Mouse (Mus musculus) hindbrain, embryonic 13.5 days (tissue): ENCODE results near the gene Ybx2. TPM values are rescaled to one million over a fixed set of nuclear protein-coding genes. Genes with fewer than 3 reads are reported as not detected.
"Not testable (repeated sequence)": the region's sequence is repeated elsewhere in the genome, so short reads cannot be mapped to it uniquely, and the experiment has no call there.

Experiments
- ATAC-seq: fragments of 200-750 bp; cut with Nextera tagmentation; 2 replicates; pipeline ENCODE4 v1.8.0; 2017; ENCODE audit warnings: moderate TSS enrichment; ENCODE audit not compliant: low FRiP score
- H3K27ac ChIP-seq: fragments of 300-500 bp; sonication (generic); 2 replicates; pipeline ENCODE4 v1.5.1; 2015; ENCODE audit warnings: inconsistent platforms, mild to moderate bottlenecking, moderate library complexity
- H3K27me3 ChIP-seq: fragments of 300-500 bp; sonication (generic); 2 replicates; pipeline ENCODE4 v1.6.1; 2015; ENCODE audit warnings: mild to moderate bottlenecking, inconsistent platforms
- H3K36me3 ChIP-seq: fragments of 300-500 bp; sonication (generic); 2 replicates; pipeline ENCODE4 v1.6.1; 2015; ENCODE audit warnings: mild to moderate bottlenecking, inconsistent platforms
- H3K4me1 ChIP-seq: fragments of 300-500 bp; sonication (generic); replicated peaks from 2 replicates; pipeline ENCODE4 v1.6.1; 2015; ENCODE audit warnings: inconsistent platforms
- H3K4me2 ChIP-seq: fragments of 300-500 bp; sonication (generic); 2 replicates; pipeline ENCODE4 v1.6.1; 2015; ENCODE audit warnings: inconsistent platforms, mild to moderate bottlenecking, moderate library complexity
- H3K4me3 ChIP-seq: fragments of 300-500 bp; sonication (generic); 2 replicates; pipeline ENCODE4 v1.5.1; 2015; ENCODE audit warnings: mild to moderate bottlenecking, inconsistent platforms
- H3K9ac ChIP-seq: fragments of 300-500 bp; sonication (generic); 2 replicates; pipeline ENCODE4 v1.6.1; 2015; ENCODE audit warnings: mild to moderate bottlenecking, inconsistent platforms
- H3K9me3 ChIP-seq: fragments of 300-500 bp; sonication (generic); 2 replicates; pipeline ENCODE4 v1.6.1; 2016; ENCODE audit warnings: inconsistent platforms
- WGBS: fragments of 180-500 bp; shearing (Covaris S2); methylation state at CpG from one replicate; pipeline ENCODE4 v1.1.7; 2015; 5-methylcytosine and 5-hydroxymethylcytosine counted together
- polyA plus RNA-seq: library from polyadenylated mRNA; unstranded; fragments of >200 nt; fragmentation: Nextera tagmentation; extraction: Ambion mirVana; gene quantifications from 2 replicates; pipeline ENCODE4 v1.2.1, GENCODE M21; 2015

The Ybx2 gene
- polyA plus RNA-seq, 1 experiment from 2014 or later, result 7.1 TPM

GRCm38 (mm10) chr11:69955618-69956017 lies 20.0 kb downstream of the Ybx2 start:
- H3K4me1 ChIP-seq, H3K4me2 ChIP-seq, H3K9ac ChIP-seq, H3K27ac ChIP-seq, H3K36me3 ChIP-seq, H3K4me3 ChIP-seq, H3K9me3 ChIP-seq, ATAC-seq: not testable (repeated sequence)
- peaks cover 39% of the 10 kb centered on the region for H3K27me3 ChIP-seq
- 81% methylated on average over 4 of the region's 4 CpGs for WGBS

- H3K27ac ChIP-seq, result no peak overlapping the region
- no peaks in the 10 kb centered on the region for H3K9me3 ChIP-seq
- H3K36me3 ChIP-seq, result no peaks in the 10 kb centered on the region
- H3K4me2 ChIP-seq, result no peak overlapping the region
- H3K9ac ChIP-seq, result no peak overlapping the region
- H3K4me3 ChIP-seq, result no peak overlapping the region
- no peak for ATAC-seq
- peaks cover 41% of the 10 kb centered on the region for H3K27me3 ChIP-seq
- 86% methylated on average over 1 of the region's 1 CpGs for WGBS
- H3K4me1 ChIP-seq, result no peaks in the 10 kb centered on the region
These were observed 20.6 kb downstream of the Ybx2 start for GRCm38 (mm10) chr11:69956218-69956617.

GRCm38 (mm10) chr11:69960616-69961015 lies 25.0 kb downstream of the Ybx2 start:
- no peaks in the 10 kb centered on the region for H3K9me3 ChIP-seq
- no peak overlapping the region for H3K27ac ChIP-seq
- no peak overlapping the region for H3K4me2 ChIP-seq
- no peak overlapping the region for H3K4me3 ChIP-seq
- no peak overlapping the region for H3K9ac ChIP-seq
- peaks cover 70% of the 10 kb centered on the region for H3K27me3 ChIP-seq
- peaks cover 7% of the 10 kb centered on the region for H3K4me1 ChIP-seq
- no peak for ATAC-seq
- no peaks in the 10 kb centered on the region for H3K36me3 ChIP-seq
- 28% methylated on average over 5 of the region's 5 CpGs for WGBS

GRCm38 (mm10) chr11:69961841-69962240 lies 26.2 kb downstream of the Ybx2 start:
- no peak overlapping the region for H3K9ac ChIP-seq

GRCm38 (mm10) chr11:69964650-69965270 lies 29.2 kb downstream of the Ybx2 start, which contains the start of gene Cldn7:
Cldn7 (plus strand) TSS chr11:69964779.
- peaks cover 93% of the 10 kb centered on the region for H3K27me3 ChIP-seq
- H3K9ac ChIP-seq, result no peak within 1 kb of the TSS
- peaks cover 20% of the 10 kb centered on the region for H3K36me3 ChIP-seq
- H3K9me3 ChIP-seq, result no peaks in the 10 kb centered on the region
- 8% methylated on average over 24 of the region's 24 CpGs for WGBS
- no peak within 1 kb of the TSS for H3K27ac ChIP-seq
- no peak for ATAC-seq
- peaks cover 20% of the 10 kb centered on the region for H3K4me1 ChIP-seq
- H3K4me3 ChIP-seq, result peak within 1 kb of the TSS; percentile 18
- H3K4me2 ChIP-seq, result peak within 1 kb of the TSS; percentile 26; the same call in 1 of the 2 replicates

More at GRCm38 (mm10) chr11:69961841-69962240, 26.2 kb downstream of the Ybx2 start:
- H3K4me1 ChIP-seq, result peaks cover 19% of the 10 kb centered on the region
- no peaks in the 10 kb centered on the region for H3K9me3 ChIP-seq
- no peak for ATAC-seq
- no peak overlapping the region for H3K27ac ChIP-seq
- no peak overlapping the region for H3K4me2 ChIP-seq
- peaks cover 81% of the 10 kb centered on the region for H3K27me3 ChIP-seq
- no peaks in the 10 kb centered on the region for H3K36me3 ChIP-seq
- WGBS, result 58% methylated on average over 5 of the region's 5 CpGs
- H3K4me3 ChIP-seq, result no peak overlapping the region

GRCm38 (mm10) chr11:69965271-69966005 lies 29.8 kb downstream of the Ybx2 start:
- 2% methylated on average over 49 of the region's 49 CpGs for WGBS
- Histone ChIP-seq H3K4me3 (peak overlapping the region; percentile 25), H3K4me2 (peak overlapping the region; percentile 47), H3K9me3 (no peaks in the 10 kb centered on the region), H3K4me1 (peaks cover 20% of the 10 kb centered on the region), H3K27ac (no peak overlapping the region), H3K9ac (no peak overlapping the region), H3K27me3 (peaks cover 87% of the 10 kb centered on the region), H3K36me3 (peaks cover 27% of the 10 kb centered on the region)
- ATAC-seq, result no peak

GRCm38 (mm10) chr11:69966006-69966859 lies 30.6 kb downstream of the Ybx2 start:
- Histone ChIP-seq H3K9ac (peak overlapping the region; percentile 19; the same call in 1 of the 2 replicates), H3K4me3 (peak overlapping the region; percentile 25), H3K36me3 (peaks cover 32% of the 10 kb centered on the region), H3K9me3 (no peaks in the 10 kb centered on the region), H3K27ac (no peak overlapping the region), H3K4me2 (peak overlapping the region; percentile 47), H3K4me1 (peaks cover 20% of the 10 kb centered on the region), H3K27me3 (peaks cover 80% of the 10 kb centered on the region)
- no peak; the same call in 1 of the 2 replicates for ATAC-seq
- 3% methylated on average over 59 of the region's 59 CpGs for WGBS

GRCm38 (mm10) chr11:69966860-69967517 lies 31.4 kb downstream of the Ybx2 start:
- Histone ChIP-seq H3K27me3 (peaks cover 73% of the 10 kb centered on the region), H3K9ac (peak overlapping the region; percentile 19; the same call in 1 of the 2 replicates), H3K4me1 (peaks cover 20% of the 10 kb centered on the region), H3K4me3 (peak overlapping the region; percentile 25), H3K27ac (no peak overlapping the region), H3K36me3 (peaks cover 39% of the 10 kb centered on the region), H3K9me3 (no peaks in the 10 kb centered on the region), H3K4me2 (peak overlapping the region; percentile 47)
- ATAC-seq, result no peak
- WGBS, result 37% methylated on average over 17 of the region's 17 CpGs

- Histone ChIP-seq H3K9ac (no peak overlapping the region), H3K27me3 (peaks cover 55% of the 10 kb centered on the region), H3K4me2 (no peak overlapping the region), H3K4me3 (no peak overlapping the region), H3K4me1 (peaks cover 20% of the 10 kb centered on the region), H3K36me3 (peaks cover 57% of the 10 kb centered on the region), H3K9me3 (no peaks in the 10 kb centered on the region), H3K27ac (no peak overlapping the region)
- WGBS, result 88% methylated on average over 4 of the region's 4 CpGs
- ATAC-seq, result no peak
These were observed 33.2 kb downstream of the Ybx2 start for GRCm38 (mm10) chr11:69968793-69969192.

GRCm38 (mm10) chr11:69970222-69970621 lies 34.6 kb downstream of the Ybx2 start:
- no peak for ATAC-seq
- Histone ChIP-seq H3K27ac (no peak overlapping the region), H3K9ac (no peak overlapping the region), H3K4me1 (peaks cover 16% of the 10 kb centered on the region), H3K4me2 (no peak overlapping the region), H3K36me3 (peaks cover 72% of the 10 kb centered on the region), H3K27me3 (peaks cover 41% of the 10 kb centered on the region), H3K9me3 (no peaks in the 10 kb centered on the region), H3K4me3 (no peak overlapping the region)
- 88% methylated on average over 6 of the region's 6 CpGs for WGBS

GRCm38 (mm10) chr11:69970775-69971174 lies 35.2 kb downstream of the Ybx2 start:
- WGBS, result 83% methylated on average over 3 of the region's 3 CpGs
- Histone ChIP-seq H3K4me1 (peaks cover 12% of the 10 kb centered on the region), H3K36me3 (peaks cover 77% of the 10 kb centered on the region), H3K9me3 (no peaks in the 10 kb centered on the region), H3K9ac (no peak overlapping the region), H3K4me3 (no peak overlapping the region), H3K4me2 (no peak overlapping the region), H3K27me3 (peaks cover 35% of the 10 kb centered on the region), H3K27ac (no peak overlapping the region)
- ATAC-seq, result no peak
